Mouse (Mus musculus): Measurements from ENCODE around the gene Lrrc2.

GRCm38 (mm10) chr9:110994716-110995172 lies 43.4 kb downstream of the Lrrc2 start:
- TF ChIP-seq POLR2A (IDR thresholded peaks at IDR 0.05; ENCODE audit: insufficient read depth, low read depth, low read length), result peak; percentile 29; the same call in 1 of the 2 replicates
- no peak for TF ChIP-seq CTCF (IDR thresholded peaks at IDR 0.05; ENCODE audit: insufficient read depth, low read depth, low read length)
